8 mouse cellular contexts compared by ENCODE assay signal in the genomic region with DNA sequence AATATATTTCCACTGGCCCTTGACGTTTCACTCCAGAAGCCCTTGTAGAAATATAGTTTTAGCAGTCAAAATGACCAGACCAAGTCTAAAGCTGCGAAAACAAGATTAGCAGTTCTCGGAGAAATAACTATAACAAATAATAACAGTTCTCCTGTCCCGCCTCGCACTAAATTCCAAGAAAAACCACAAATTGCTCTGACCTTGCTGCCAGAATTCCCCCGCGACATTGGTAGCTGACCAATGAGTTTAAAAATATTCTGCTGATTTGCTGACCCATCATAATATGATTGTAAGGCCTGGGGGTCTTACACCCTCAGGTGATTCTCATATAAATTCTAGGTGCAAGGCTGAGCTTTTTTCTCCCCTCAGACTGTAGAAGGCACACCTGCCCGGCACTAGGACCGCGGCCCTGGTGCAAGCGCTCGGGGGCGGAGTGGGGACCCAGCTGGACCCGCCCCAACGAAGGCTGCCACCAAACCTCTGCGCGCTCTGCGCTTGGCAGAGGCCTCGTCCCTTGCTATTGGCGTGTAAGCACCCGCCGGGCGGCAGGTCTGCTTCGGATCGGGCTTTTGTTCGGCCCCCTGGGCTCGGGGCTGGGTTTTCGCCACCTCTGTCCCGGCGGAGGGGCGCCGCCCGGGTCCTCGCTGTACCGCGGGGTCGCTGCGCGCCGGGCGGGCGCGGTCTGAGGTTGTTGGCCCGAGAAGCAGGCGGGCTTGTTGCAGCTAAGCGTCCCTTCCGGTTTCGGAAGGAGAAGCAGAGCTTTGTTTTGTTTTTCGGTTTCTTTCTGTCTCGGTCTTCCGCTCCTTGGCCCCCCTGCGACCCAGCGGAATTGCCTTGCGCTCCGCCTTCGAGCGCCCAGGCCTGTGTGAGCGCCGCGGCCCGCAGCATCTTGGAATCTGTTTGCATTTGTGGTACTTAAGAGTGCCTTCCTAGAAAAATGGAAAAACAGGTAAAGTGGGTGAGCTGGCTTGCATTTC. TPM values are rescaled to one million over a fixed set of nuclear protein-coding genes. Genes with fewer than 3 reads are reported as not detected.
DNase-seq lines count a peak whose midpoint lies in the region; ATAC-seq and TF ChIP-seq lines count a peak whose summit lies in the region.

A gene (plus strand): TSS at position 459 of the 977 bp plus-strand sequence.

- peaks cover 17% of the 10 kb centered on the region for H3K4me1 ChIP-seq in heart, embryonic 12.5 days (replicated peaks)
- peaks cover 7% of the 10 kb centered on the region; the same call in 1 of the 2 replicates for H3K4me1 ChIP-seq in kidney, postnatal 0 days (replicated peaks; ENCODE audit: insufficient read depth, low read length)
- H3K4me1 ChIP-seq in liver, embryonic 11.5 days (replicated peaks; ENCODE audit: control insufficient read depth, insufficient read depth, low read length), result peaks cover 8% of the 10 kb centered on the region
- H3K4me1 ChIP-seq in stomach, embryonic 14.5 days (ENCODE audit: control insufficient read depth, insufficient read depth, low read length), result 0 out of 2 replicates have a peak, but pooled peaks cover 4% of the 10 kb centered on the region

- peak; percentile 91 to 93 for DNase-seq in B cell, adult 2 months
- peak; percentile 96 for DNase-seq in brain, adult 2 months (ENCODE audit: low read depth, low spot score)
- peak; percentile 94 for DNase-seq in kidney, postnatal 0 days (ENCODE audit: low spot score)
- DNase-seq in liver, embryonic 11.5 days (ENCODE audit: low spot score), result peak; percentile 88
- peak; percentile 86 for DNase-seq in naive thymus-derived CD4-positive, alpha-beta T cell, adult 2 months (ENCODE audit: low read depth)

- no peak for TF ChIP-seq CTCF in kidney, postnatal 0 days (IDR thresholded peaks at IDR 0.05; ENCODE audit: low read depth)

- peaks cover 19% of the 10 kb centered on the region for H3K9me3 ChIP-seq in heart, embryonic 12.5 days (replicated peaks)
- no peaks in the 10 kb centered on the region for H3K9me3 ChIP-seq in kidney, postnatal 0 days (replicated peaks; ENCODE audit: low read length)
- H3K9me3 ChIP-seq in liver, embryonic 11.5 days (ENCODE audit: control insufficient read depth, low read length), result peaks cover 16% of the 10 kb centered on the region
- peaks cover 5% of the 10 kb centered on the region; the same call in 1 of the 2 replicates for H3K9me3 ChIP-seq in stomach, embryonic 14.5 days (ENCODE audit: control insufficient read depth, low read depth, low read length)

- ATAC-seq in erythroblast, adult 5-6 weeks (replicated peaks; ENCODE audit: low FRiP score, poor library complexity, severe bottlenecking), result peak; percentile 90
- ATAC-seq in heart, embryonic 12.5 days (ENCODE audit: insufficient number of reproducible peaks, low FRiP score), result peak; percentile 97
- ATAC-seq in kidney, postnatal 0 days (replicated peaks; ENCODE audit: low FRiP score, low read depth), result peak; percentile 98
- peak; percentile 98 for ATAC-seq in liver, embryonic 11.5 days (replicated peaks; ENCODE audit: low FRiP score)
- peak; percentile 97 for ATAC-seq in stomach, embryonic 14.5 days (ENCODE audit: insufficient number of reproducible peaks, insufficient read depth, low FRiP score, low read depth)

- peak within 1 kb of the TSS; percentile 90 for H3K4me3 ChIP-seq in heart, embryonic 12.5 days
- peak within 1 kb of the TSS; percentile 86 for H3K4me3 ChIP-seq in kidney, postnatal 0 days (replicated peaks; ENCODE audit: low read depth, low read length)
- peak within 1 kb of the TSS; percentile 81 for H3K4me3 ChIP-seq in liver, embryonic 11.5 days (ENCODE audit: low read depth, low read length)
- H3K4me3 ChIP-seq in stomach, embryonic 14.5 days (ENCODE audit: low read depth, low read length), result peak within 1 kb of the TSS; percentile 81

- H3K27ac ChIP-seq in heart, embryonic 12.5 days (ENCODE audit: poor library complexity, severe bottlenecking), result peak within 1 kb of the TSS; percentile 98
- peak within 1 kb of the TSS; percentile 100 for H3K27ac ChIP-seq in kidney, postnatal 0 days
- H3K27ac ChIP-seq in liver, embryonic 11.5 days (ENCODE audit: low read depth, low read length), result peak within 1 kb of the TSS; percentile 98
- peak within 1 kb of the TSS; percentile 96 for H3K27ac ChIP-seq in stomach, embryonic 14.5 days (ENCODE audit: low read length)

- no peaks in the 10 kb centered on the region for H3K27me3 ChIP-seq in heart, embryonic 12.5 days (replicated peaks)
- H3K27me3 ChIP-seq in kidney, postnatal 0 days (ENCODE audit: insufficient read depth, low read length), result no peaks in the 10 kb centered on the region
- H3K27me3 ChIP-seq in liver, embryonic 11.5 days (replicated peaks; ENCODE audit: control insufficient read depth, insufficient read depth, low read length), result no peaks in the 10 kb centered on the region
- H3K27me3 ChIP-seq in stomach, embryonic 14.5 days (ENCODE audit: control insufficient read depth, insufficient read depth, low read length), result no peaks in the 10 kb centered on the region

- H3K9ac ChIP-seq in heart, embryonic 12.5 days, result peak within 1 kb of the TSS; percentile 93
- peak within 1 kb of the TSS; percentile 96 for H3K9ac ChIP-seq in kidney, postnatal 0 days (ENCODE audit: low read depth, low read length)
- H3K9ac ChIP-seq in liver, embryonic 11.5 days (ENCODE audit: low read depth, low read length), result peak within 1 kb of the TSS; percentile 87
- peak within 1 kb of the TSS; percentile 87 for H3K9ac ChIP-seq in stomach, embryonic 14.5 days (replicated peaks; ENCODE audit: low read depth, low read length)

- peaks cover 17% of the 10 kb centered on the region for H3K36me3 ChIP-seq in heart, embryonic 12.5 days
- no peaks in the 10 kb centered on the region; the same call in 1 of the 2 replicates for H3K36me3 ChIP-seq in kidney, postnatal 0 days (ENCODE audit: insufficient read depth, low read length)
- peaks cover 4% of the 10 kb centered on the region; the same call in 1 of the 2 replicates for H3K36me3 ChIP-seq in liver, embryonic 11.5 days (ENCODE audit: control insufficient read depth, insufficient read depth, low read length)
- H3K36me3 ChIP-seq in stomach, embryonic 14.5 days (ENCODE audit: control insufficient read depth, insufficient read depth, low read length), result peaks cover 4% of the 10 kb centered on the region; the same call in 1 of the 2 replicates

- 5% methylated on average over 61 of the region's 61 CpGs for WGBS in heart, embryonic 12.5 days
- WGBS in kidney, postnatal 0 days, result 3% methylated on average over 61 of the region's 61 CpGs
- 4% methylated on average over 61 of the region's 61 CpGs for WGBS in liver, embryonic 11.5 days
- 5% methylated on average over 61 of the region's 61 CpGs for WGBS in stomach, embryonic 14.5 days

- H3K4me2 ChIP-seq in heart, embryonic 12.5 days, result peak within 1 kb of the TSS; percentile 66
- peak within 1 kb of the TSS; percentile 62 for H3K4me2 ChIP-seq in kidney, postnatal 0 days (ENCODE audit: low read length)
- H3K4me2 ChIP-seq in liver, embryonic 11.5 days, result peak within 1 kb of the TSS; percentile 71
- peak within 1 kb of the TSS; percentile 41 for H3K4me2 ChIP-seq in stomach, embryonic 14.5 days (replicated peaks; ENCODE audit: low read depth, low read length)

RNA-seq across cellular contexts. Expression of the gene that starts here (rescaled TPM):
- 232 and 275 TPM in 2 replicates for total RNA-seq in erythroblast, adult 5-6 weeks (2015; ENCODE audit: low replicate concordance)
- total RNA-seq in erythroblast, adult 5-6 weeks (2017; ENCODE audit: low replicate concordance), result 271 and 321 TPM in 2 replicates
- polyA plus RNA-seq in heart, embryonic 12.5 days (2016; fragmentation: Nextera tagmentation; extraction: Ambion mirVana), result 30.6 and 33.3 TPM in 2 replicates
- 45.5 and 46.6 TPM in 2 replicates for polyA plus RNA-seq in kidney, postnatal 0 days (2015; fragmentation: Nextera tagmentation; extraction: Ambion mirVana)
- polyA plus RNA-seq in liver, embryonic 11.5 days (2014; fragmentation: Nextera tagmentation; extraction: Ambion mirVana), result 37.7 and 37.8 TPM in 2 replicates
- polyA plus RNA-seq in stomach, embryonic 14.5 days (2014; fragmentation: Nextera tagmentation; extraction: Ambion mirVana), result 59.3 and 61.3 TPM in 2 replicates

Comparison
In these comparisons a context has a peak if more than half of its experiments do, and no peak if none do; other contexts are left out.
1. Peak in every context shown above with its lines: DNase-seq, ATAC-seq, H3K4me3 ChIP-seq and H3K27ac ChIP-seq.